Comparison of ENCODE assay signal across 23 mouse cellular contexts in genomic region chr2:52686601-52687000, GRCm38 (mm10). TPM values are rescaled to one million over a fixed set of nuclear protein-coding genes. Genes with fewer than 3 reads are reported as not detected.
DNase-seq lines count a peak whose midpoint lies in the region; ATAC-seq and TF ChIP-seq lines count a peak whose summit lies in the region.
"Had no signal": no experiment of that assay in that cellular context is flagged by ENCODE, and none has a peak within 500 bp of the region (broad histone marks: within the 10 kb centered on the region; RNA-seq: fewer than 3 reads in every experiment).

No protein-coding gene starts in this region.

- no peaks in the 10 kb centered on the region for H3K4me1 ChIP-seq in forebrain, embryonic 11.5 days (replicated peaks; ENCODE audit: control insufficient read depth, insufficient read depth, low read length)
- no peaks in the 10 kb centered on the region for H3K4me1 ChIP-seq in forebrain, postnatal 0 days (ENCODE audit: insufficient read depth)
- no peaks in the 10 kb centered on the region for H3K4me1 ChIP-seq in lung, embryonic 14.5 days (ENCODE audit: insufficient read depth)
- no peaks in the 10 kb centered on the region for H3K4me1 ChIP-seq in lung, adult 2 months (ENCODE audit: control insufficient read depth, insufficient read depth, low read length)
- H3K4me1 ChIP-seq: forebrain, embryonic 10.5 days; heart, embryonic 13.5 days; hindbrain, embryonic 13.5 days had no signal

- no peak for TF ChIP-seq CTCF in forebrain, postnatal 0 days (IDR thresholded peaks at IDR 0.05; ENCODE audit: low read depth)
- TF ChIP-seq CTCF in lung, embryonic 14.5 days (IDR thresholded peaks at IDR 0.05; ENCODE audit: low read depth), result no peak
- TF ChIP-seq CTCF in lung, adult 2 months (IDR thresholded peaks at IDR 0.05; ENCODE audit: insufficient read depth, low read length), result no peak

- ATAC-seq in forebrain, embryonic 11.5 days (replicated peaks; ENCODE audit: low FRiP score), result no peak
- no peak for ATAC-seq in forebrain, postnatal 0 days
- ATAC-seq in lung, embryonic 14.5 days (ENCODE audit: insufficient read depth), result peak; percentile 35; the same call in 1 of the 2 replicates
- ATAC-seq: forebrain, embryonic 14.5 days; hindbrain, embryonic 16.5 days had no signal

- TF ChIP-seq POLR2A in lung, adult 2 months (IDR thresholded peaks at IDR 0.05; ENCODE audit: borderline replicate concordance, extremely low read depth, low read depth, low read length), result no peak

- no peak overlapping the region for H3K4me2 ChIP-seq in forebrain, embryonic 11.5 days (ENCODE audit: low read depth, low read length, severe bottlenecking)
- no peak overlapping the region for H3K4me2 ChIP-seq in forebrain, postnatal 0 days (ENCODE audit: low read depth)
- no peak overlapping the region for H3K4me2 ChIP-seq in lung, embryonic 14.5 days
- H3K4me2 ChIP-seq: heart, embryonic 13.5 days; hindbrain, embryonic 13.5 days had no signal

- DNase-seq in forebrain, embryonic 11.5 days (ENCODE audit: low spot score), result peak; percentile 16
- DNase-seq in forebrain, postnatal 0 days, result no peak
- DNase-seq in lung, embryonic 14.5 days, result peak; percentile 22
- DNase-seq in lung, adult 2 months, result no peak
- peak; percentile 16 for DNase-seq in lung, postnatal 14 days
- peak; percentile 18 to 66 for DNase-seq in lung, postnatal 4 days
- DNase-seq in testis, postnatal 10 days (ENCODE audit: low spot score), result no peak
- DNase-seq in heart, postnatal 4 days, result no peak
- DNase-seq: adrenal gland, postnatal 10 days; adrenal gland, postnatal 36 days; cerebellum, adult 18-20 months; cerebellum, adult 9-10 months; cerebellum, postnatal 14 days; gastrocnemius, adult 2 months; gastrocnemius, postnatal 14 days; heart, adult 18-20 months; heart, postnatal 14 days had no signal

- no peaks in the 10 kb centered on the region for H3K36me3 ChIP-seq in forebrain, embryonic 11.5 days (ENCODE audit: control insufficient read depth, insufficient read depth, low read length)
- H3K36me3 ChIP-seq in forebrain, postnatal 0 days (ENCODE audit: insufficient read depth), result no peaks in the 10 kb centered on the region
- H3K36me3 ChIP-seq in lung, embryonic 14.5 days (ENCODE audit: insufficient read depth), result no peaks in the 10 kb centered on the region
- H3K36me3 ChIP-seq: forebrain, embryonic 10.5 days; heart, embryonic 13.5 days; hindbrain, embryonic 13.5 days had no signal

- H3K9me3 ChIP-seq in forebrain, embryonic 11.5 days (ENCODE audit: control insufficient read depth, low read length), result no peaks in the 10 kb centered on the region
- H3K9me3 ChIP-seq in forebrain, postnatal 0 days (ENCODE audit: low read length), result no peaks in the 10 kb centered on the region
- no peaks in the 10 kb centered on the region for H3K9me3 ChIP-seq in lung, embryonic 14.5 days (ENCODE audit: low read depth, low read length)
- H3K9me3 ChIP-seq: forebrain, embryonic 10.5 days; heart, embryonic 13.5 days; hindbrain, embryonic 13.5 days had no signal

- 90% methylated on average over 6 of the region's 6 CpGs for WGBS in forebrain, embryonic 11.5 days
- WGBS in forebrain, postnatal 0 days, result 79% methylated on average over 6 of the region's 6 CpGs
- 57% methylated on average over 6 of the region's 6 CpGs for WGBS in lung, embryonic 14.5 days
- WGBS in lung, adult 2 months, result 67% methylated on average over 6 of the region's 6 CpGs

- no peak overlapping the region for H3K9ac ChIP-seq in forebrain, embryonic 11.5 days (ENCODE audit: low read length)
- no peak overlapping the region for H3K9ac ChIP-seq in forebrain, postnatal 0 days
- no peak overlapping the region for H3K9ac ChIP-seq in lung, embryonic 14.5 days
- H3K9ac ChIP-seq: heart, embryonic 13.5 days; hindbrain, embryonic 13.5 days had no signal

- H3K27ac ChIP-seq in forebrain, embryonic 11.5 days (ENCODE audit: low read depth, low read length), result no peak overlapping the region
- H3K27ac ChIP-seq in forebrain, postnatal 0 days (ENCODE audit: low read depth, low read length), result no peak overlapping the region
- H3K27ac ChIP-seq in lung, embryonic 14.5 days (ENCODE audit: low read depth), result no peak overlapping the region
- H3K27ac ChIP-seq: forebrain, embryonic 10.5 days; gastrocnemius, adult 2 months; heart, embryonic 13.5 days; hindbrain, embryonic 13.5 days had no signal

- H3K27me3 ChIP-seq in forebrain, embryonic 11.5 days (ENCODE audit: control insufficient read depth, insufficient read depth, low read length), result no peaks in the 10 kb centered on the region
- H3K27me3 ChIP-seq in forebrain, postnatal 0 days (ENCODE audit: insufficient read depth, low read length), result no peaks in the 10 kb centered on the region
- no peaks in the 10 kb centered on the region for H3K27me3 ChIP-seq in lung, embryonic 14.5 days (ENCODE audit: insufficient read depth, low read length)
- H3K27me3 ChIP-seq: heart, embryonic 13.5 days; hindbrain, embryonic 13.5 days had no signal

- no peak overlapping the region for H3K4me3 ChIP-seq in forebrain, embryonic 11.5 days (ENCODE audit: low read depth, low read length)
- H3K4me3 ChIP-seq in forebrain, postnatal 0 days (ENCODE audit: low read depth, low read length), result no peak overlapping the region
- H3K4me3 ChIP-seq in lung, embryonic 14.5 days (ENCODE audit: low read depth, low read length), result no peak overlapping the region
- no peak overlapping the region for H3K4me3 ChIP-seq in lung, adult 2 months (replicated peaks; ENCODE audit: extremely low read depth, low read depth, low read length)
- H3K4me3 ChIP-seq: forebrain, embryonic 10.5 days; gastrocnemius, adult 2 months; heart, embryonic 13.5 days; hindbrain, embryonic 13.5 days had no signal

RNA-seq across cellular contexts. Expression of gene Cacnb4, which starts 10.0 kb away (rescaled TPM):
- 2.6 and 3.5 TPM in 2 replicates for polyA plus RNA-seq in forebrain, embryonic 11.5 days (2014; fragmentation: Nextera tagmentation; extraction: Ambion mirVana)
- 13.3 and 13.8 TPM in 2 replicates for total RNA-seq in forebrain, postnatal 0 days (2014; rRNA removed)
- polyA plus RNA-seq in forebrain, postnatal 0 days (2015; fragmentation: Nextera tagmentation; extraction: Ambion mirVana), result 9.2 and 13.7 TPM in 2 replicates
- 0.39 and 0.96 TPM in 2 replicates for polyA plus RNA-seq in lung, embryonic 14.5 days (2014; fragmentation: Nextera tagmentation; extraction: Ambion mirVana)
- 0.04 and 0.05 TPM in 2 replicates for polyA plus RNA-seq in lung, adult 2 months (2012; rRNA removed)
- 1 to 10 TPM in 1 of 2 experiments, under 1 TPM in 1; 0.72 to 1.0 TPM for total RNA-seq in heart, postnatal 4 days (2021)
- total RNA-seq: hematopoietic stem cell, adult 5-6 weeks had no signal

RNA-seq across cellular contexts. Expression of gene Stam2, which starts 55.5 kb away (rescaled TPM):
- polyA plus RNA-seq in forebrain, embryonic 11.5 days (2014; fragmentation: Nextera tagmentation; extraction: Ambion mirVana), result 39.8 and 42.9 TPM in 2 replicates
- 34.0 and 40.3 TPM in 2 replicates for total RNA-seq in forebrain, postnatal 0 days (2014; rRNA removed)
- polyA plus RNA-seq in forebrain, postnatal 0 days (2015; fragmentation: Nextera tagmentation; extraction: Ambion mirVana), result 23.3 and 30.6 TPM in 2 replicates
- polyA plus RNA-seq in lung, embryonic 14.5 days (2014; fragmentation: Nextera tagmentation; extraction: Ambion mirVana), result 37.1 and 38.2 TPM in 2 replicates
- polyA plus RNA-seq in lung, adult 2 months (2012; rRNA removed), result 6.7 and 9.9 TPM in 2 replicates
- total RNA-seq in heart, postnatal 4 days (2021), result 10 to 100 TPM; 31.3 to 32.4 TPM

Comparison
In these comparisons a context has a peak if more than half of its experiments do, and no peak if none do; other contexts are left out.
1. DNase-seq: peak in forebrain, embryonic 11.5 days (single experiment), lung, embryonic 14.5 days (single experiment), lung, postnatal 14 days (single experiment) and lung, postnatal 4 days (2 of 2); none in forebrain, postnatal 0 days (single experiment), lung, adult 2 months (single experiment), testis, postnatal 10 days (single experiment) and heart, postnatal 4 days (single experiment).